Mouse (Mus musculus): ENCODE results near the gene Ccin. TPM values are rescaled to one million over a fixed set of nuclear protein-coding genes. Genes with fewer than 3 reads are reported as not detected.

The Ccin gene
- polyA plus RNA-seq, 1 experiment from 2014 or later: not detected

DNA sequence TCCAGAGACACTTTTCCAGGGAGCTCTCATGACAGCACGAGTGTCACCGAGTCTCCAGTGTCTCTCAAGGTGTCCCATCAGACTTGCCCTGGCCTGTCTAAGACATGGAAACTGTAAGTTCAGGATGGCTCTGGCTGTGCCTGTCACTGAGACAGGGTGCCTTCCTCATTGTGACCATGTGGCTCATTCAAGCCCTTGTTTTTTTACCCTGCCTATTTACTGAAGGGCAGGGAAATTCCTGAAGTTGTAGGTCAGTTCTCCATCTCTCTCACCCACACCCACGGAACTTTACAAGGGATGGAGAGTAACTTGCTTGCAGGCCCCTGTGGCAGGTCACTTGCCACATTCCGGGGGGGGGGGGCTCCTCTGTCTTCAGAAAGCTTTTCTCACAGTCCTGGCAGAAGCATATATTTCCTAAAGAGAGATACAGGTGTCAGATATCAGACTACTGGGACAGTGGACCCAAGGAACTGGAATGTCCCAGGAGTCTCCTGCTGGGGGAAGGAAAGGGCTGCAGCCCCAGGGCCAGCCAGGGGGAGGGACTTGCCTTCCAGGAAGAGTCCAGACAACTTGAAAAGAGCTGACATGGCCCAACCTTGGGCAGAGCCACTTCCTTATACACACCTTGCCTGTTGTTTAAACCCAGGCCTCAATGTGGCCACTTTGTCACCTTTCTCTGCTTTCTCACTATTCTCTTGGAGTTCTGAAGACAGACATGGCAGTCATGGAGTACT, 18.2 kb upstream of the Ccin start:
- Histone ChIP-seq H3K4me2 (no peak overlapping the region), H3K4me3 (no peak overlapping the region), H3K9me3 (replicated peaks) (no peaks in the 10 kb centered on the region), H3K27me3 (no peaks in the 10 kb centered on the region), H3K9ac (no peak overlapping the region), H3K27ac (no peak overlapping the region), H3K4me1 (peaks cover 15% of the 10 kb centered on the region), H3K36me3 (ENCODE audit: poor library complexity, severe bottlenecking) (no peaks in the 10 kb centered on the region)
- 62% methylated on average over 4 of the region's 4 CpGs for WGBS
- no peak for ATAC-seq

- H3K36me3 ChIP-seq (ENCODE audit: poor library complexity, severe bottlenecking): peaks cover 3% of the 10 kb centered on the region; the same call in 1 of the 2 replicates
- no peak overlapping the region for H3K27ac ChIP-seq
- ATAC-seq: no peak
- no peaks in the 10 kb centered on the region for H3K27me3 ChIP-seq
- no peak overlapping the region for H3K4me3 ChIP-seq
- WGBS: 86% methylated on average over 7 of the region's 7 CpGs
- H3K9me3 ChIP-seq (replicated peaks): no peaks in the 10 kb centered on the region
- peaks cover 15% of the 10 kb centered on the region for H3K4me1 ChIP-seq
- no peak overlapping the region for H3K9ac ChIP-seq
- no peak overlapping the region for H3K4me2 ChIP-seq
These were observed 17.3 kb upstream of the Ccin start for GRCm38 (mm10) chr4:43965856-43966535.

- no peaks in the 10 kb centered on the region for H3K9me3 ChIP-seq (replicated peaks)
- 47% methylated on average over 13 of the region's 13 CpGs for WGBS
- peaks cover 4% of the 10 kb centered on the region; the same call in 1 of the 2 replicates for H3K36me3 ChIP-seq (ENCODE audit: poor library complexity, severe bottlenecking)
- H3K4me1 ChIP-seq: peaks cover 27% of the 10 kb centered on the region
- no peak overlapping the region for H3K4me2 ChIP-seq
- H3K27me3 ChIP-seq: no peaks in the 10 kb centered on the region
- no peak for ATAC-seq
- H3K27ac ChIP-seq: no peak overlapping the region
- H3K4me3 ChIP-seq: no peak overlapping the region
- no peak overlapping the region for H3K9ac ChIP-seq
These were observed 14.6 kb upstream of the Ccin start for GRCm38 (mm10) chr4:43968650-43969049.

GRCm38 (mm10) chr4:43969373-43969772, 13.9 kb upstream of the Ccin start:
- peak; percentile 58; the same call in 1 of the 2 replicates for ATAC-seq
- Histone ChIP-seq H3K9me3 (replicated peaks) (no peaks in the 10 kb centered on the region), H3K9ac (peak overlapping the region; percentile 9; the same call in 1 of the 2 replicates), H3K4me3 (no peak overlapping the region), H3K27me3 (no peaks in the 10 kb centered on the region), H3K36me3 (ENCODE audit: poor library complexity, severe bottlenecking) (peaks cover 4% of the 10 kb centered on the region; the same call in 1 of the 2 replicates), H3K4me1 (peaks cover 27% of the 10 kb centered on the region), H3K4me2 (0 out of 2 replicates have a peak overlapping the region, but pooled peaks have one; percentile 7), H3K27ac (peak overlapping the region; percentile 10; the same call in 1 of the 2 replicates)
- 21% methylated on average over 4 of the region's 4 CpGs for WGBS

GRCm38 (mm10) chr4:43970393-43971330, 12.6 kb upstream of the Ccin start:
- no peak overlapping the region for H3K4me2 ChIP-seq
- no peak for ATAC-seq
- H3K9ac ChIP-seq: no peak overlapping the region
- H3K27me3 ChIP-seq: no peaks in the 10 kb centered on the region
- H3K4me1 ChIP-seq: peaks cover 27% of the 10 kb centered on the region
- H3K27ac ChIP-seq: no peak overlapping the region
- H3K4me3 ChIP-seq: no peak overlapping the region
- no peaks in the 10 kb centered on the region for H3K9me3 ChIP-seq (replicated peaks)
- 82% methylated on average over 20 of the region's 20 CpGs for WGBS
- H3K36me3 ChIP-seq (ENCODE audit: poor library complexity, severe bottlenecking): peaks cover 4% of the 10 kb centered on the region; the same call in 1 of the 2 replicates

GRCm38 (mm10) chr4:43971541-43972136, 11.6 kb upstream of the Ccin start:
- H3K4me1 ChIP-seq: peaks cover 27% of the 10 kb centered on the region
- peak overlapping the region; percentile 40; the same call in 1 of the 2 replicates for H3K27ac ChIP-seq
- H3K9ac ChIP-seq: no peak overlapping the region
- H3K36me3 ChIP-seq (ENCODE audit: poor library complexity, severe bottlenecking): peaks cover 4% of the 10 kb centered on the region; the same call in 1 of the 2 replicates
- 64% methylated on average over 9 of the region's 9 CpGs for WGBS
- no peak for ATAC-seq
- no peak overlapping the region for H3K4me3 ChIP-seq
- H3K27me3 ChIP-seq: no peaks in the 10 kb centered on the region
- H3K4me2 ChIP-seq: no peak overlapping the region
- H3K9me3 ChIP-seq (replicated peaks): no peaks in the 10 kb centered on the region

DNA sequence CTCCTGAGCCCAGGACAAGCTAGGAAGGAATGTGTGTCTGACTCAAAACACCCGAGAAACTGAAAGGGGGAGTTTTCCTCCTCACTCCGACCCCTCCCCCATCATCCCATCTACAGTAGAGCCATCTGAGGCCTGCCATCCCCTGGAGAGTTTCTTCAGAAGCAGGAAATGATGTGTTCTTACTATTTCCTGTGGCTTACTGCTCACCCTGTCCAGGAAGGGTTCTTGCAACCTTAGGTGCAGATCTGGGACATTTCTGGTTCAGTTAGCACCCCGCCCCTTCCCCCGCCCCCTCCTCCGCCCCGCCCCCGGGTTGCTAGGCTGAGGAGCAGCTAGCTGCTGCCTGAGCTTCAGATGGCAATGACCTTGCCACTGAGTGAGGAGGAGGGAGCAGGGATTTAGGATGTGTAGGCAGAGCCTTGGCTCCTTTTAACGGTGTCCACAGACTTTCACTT, 11.1 kb upstream of the Ccin start:
- 2% methylated on average over 8 of the region's 8 CpGs for WGBS
- no peak for ATAC-seq
- H3K9ac ChIP-seq: no peak overlapping the region
- no peak overlapping the region for H3K4me3 ChIP-seq
- H3K36me3 ChIP-seq (ENCODE audit: poor library complexity, severe bottlenecking): peaks cover 6% of the 10 kb centered on the region; the same call in 1 of the 2 replicates
- H3K4me1 ChIP-seq: peaks cover 27% of the 10 kb centered on the region
- no peaks in the 10 kb centered on the region for H3K27me3 ChIP-seq
- H3K27ac ChIP-seq: 0 out of 2 replicates have a peak overlapping the region, but pooled peaks have one; percentile 40
- no peak overlapping the region for H3K4me2 ChIP-seq
- no peaks in the 10 kb centered on the region for H3K9me3 ChIP-seq (replicated peaks)

- Histone ChIP-seq H3K27me3 (no peaks in the 10 kb centered on the region), H3K4me3 (no peak overlapping the region), H3K36me3 (ENCODE audit: poor library complexity, severe bottlenecking) (peaks cover 12% of the 10 kb centered on the region), H3K9ac (no peak overlapping the region), H3K27ac (no peak overlapping the region), H3K4me1 (peaks cover 25% of the 10 kb centered on the region), H3K4me2 (no peak overlapping the region), H3K9me3 (replicated peaks) (no peaks in the 10 kb centered on the region)
- WGBS: 52% methylated on average over 4 of the region's 4 CpGs
- no peak for ATAC-seq
These were observed 9.7 kb upstream of the Ccin start for GRCm38 (mm10) chr4:43973526-43973981.

DNA sequence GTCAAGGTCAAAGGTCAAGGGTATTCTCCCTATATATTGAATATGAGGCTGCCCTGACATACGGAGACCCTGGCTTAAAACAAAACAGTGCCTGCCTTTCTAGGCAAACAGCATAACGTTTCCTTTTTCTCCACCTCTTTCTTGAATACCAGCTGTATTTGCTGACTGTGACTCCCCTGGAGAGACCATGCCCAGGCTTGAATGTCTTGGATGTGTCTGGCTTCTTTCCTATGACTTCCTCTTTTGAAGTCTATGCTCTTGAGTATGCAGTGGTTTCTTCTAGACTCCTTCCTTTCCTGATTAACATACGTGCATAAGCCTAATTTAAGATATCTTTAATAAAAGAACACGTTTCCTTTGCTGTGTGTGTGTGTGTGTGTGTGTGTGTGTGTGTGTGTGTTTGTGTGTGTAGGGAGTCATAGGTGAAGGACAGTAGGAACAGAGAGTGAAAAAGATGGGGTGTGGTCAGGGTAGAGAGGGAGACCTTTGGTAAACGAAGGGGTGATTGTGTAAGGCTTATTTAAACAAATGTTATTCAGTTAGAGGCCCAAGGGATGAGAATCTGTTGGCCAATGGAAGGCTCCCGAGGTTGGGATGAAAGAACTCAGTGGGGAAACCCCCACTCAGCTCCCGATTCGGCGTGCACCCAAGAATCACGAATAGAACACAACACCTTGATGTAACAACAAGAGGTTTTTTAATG, 8.2 kb upstream of the Ccin start:
- Histone ChIP-seq H3K4me1 (peaks cover 32% of the 10 kb centered on the region), H3K4me3 (no peak overlapping the region), H3K36me3 (ENCODE audit: poor library complexity, severe bottlenecking) (peaks cover 12% of the 10 kb centered on the region), H3K9ac (no peak overlapping the region), H3K27ac (no peak overlapping the region), H3K27me3 (no peaks in the 10 kb centered on the region), H3K4me2 (no peak overlapping the region), H3K9me3 (replicated peaks) (no peaks in the 10 kb centered on the region)
- no peak for ATAC-seq
- 80% methylated on average over 10 of the region's 10 CpGs for WGBS

- H3K4me1 ChIP-seq: peaks cover 35% of the 10 kb centered on the region
- no peak overlapping the region for H3K4me3 ChIP-seq
- no peak overlapping the region for H3K4me2 ChIP-seq
- no peak overlapping the region for H3K27ac ChIP-seq
- no peak for ATAC-seq
- no peak overlapping the region for H3K9ac ChIP-seq
- 85% methylated on average over 6 of the region's 6 CpGs for WGBS
- peaks cover 8% of the 10 kb centered on the region; the same call in 1 of the 2 replicates for H3K36me3 ChIP-seq (ENCODE audit: poor library complexity, severe bottlenecking)
- H3K27me3 ChIP-seq: no peaks in the 10 kb centered on the region
- H3K9me3 ChIP-seq (replicated peaks): no peaks in the 10 kb centered on the region
These were observed 7.0 kb upstream of the Ccin start for GRCm38 (mm10) chr4:43976223-43976740.
